Mouse (Mus musculus) right cerebral cortex, postnatal 10 days (tissue): ENCODE data around the gene Mfsd4b1.
A peak's percentile ranks its signal among the peaks of the same experiment; 100 is the strongest.

ENCODE experiments used
- DNase-seq, 2 experiments: peaks; one replicate each; pipeline ENCODE4 v3.0.0; 2021; ENCODE audit warnings: low spot score in 2 of 2

Mfsd4b1 gene

GRCm38 (mm10) chr10:40024554-40025428, at the start of gene Mfsd4b1:
Gene Mfsd4b1 (minus strand): TSS chr10:40025268.
- peak; percentile 94 to 97 for DNase-seq

DNA sequence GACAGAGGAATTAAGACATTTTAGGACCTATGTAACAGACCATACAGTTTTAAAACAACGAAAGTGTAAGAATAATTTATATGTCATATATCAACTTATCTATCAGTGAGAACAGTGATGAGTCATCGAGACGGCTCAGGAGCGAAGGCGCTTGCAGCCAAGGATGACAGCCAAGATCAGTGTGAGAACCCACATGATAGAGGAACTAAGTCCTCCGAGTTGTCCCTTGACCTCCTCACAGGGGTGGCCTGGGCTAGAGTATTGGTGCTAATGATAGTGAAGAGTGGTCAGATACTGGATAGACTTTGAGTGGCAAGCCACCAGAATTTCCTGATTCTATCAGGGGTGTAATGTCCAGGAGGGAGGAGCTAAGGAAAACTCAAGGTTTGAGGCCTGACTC, 48.5 kb upstream of the Mfsd4b1 start:
- no peak for DNase-seq

DNA sequence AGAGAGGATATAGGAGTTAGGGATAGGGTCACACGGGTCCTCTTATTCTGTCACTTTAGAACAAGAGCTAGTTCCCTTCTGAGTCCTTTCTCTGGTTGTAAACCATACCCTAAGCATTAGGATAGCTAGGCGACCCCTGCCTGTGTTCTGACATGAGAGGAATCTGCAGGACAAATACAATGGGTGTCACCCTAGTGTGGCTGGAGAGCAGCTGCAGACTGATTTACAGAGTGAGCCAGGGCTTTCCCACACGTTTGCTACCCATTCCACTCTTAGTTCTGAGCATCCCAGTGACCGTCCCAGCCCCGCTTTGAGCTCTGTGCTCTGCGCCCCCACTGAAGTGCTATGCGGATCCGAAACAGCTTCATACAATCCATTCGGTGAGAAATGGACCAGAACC, 45.6 kb upstream of the Mfsd4b1 start:
- no peak for DNase-seq

DNA sequence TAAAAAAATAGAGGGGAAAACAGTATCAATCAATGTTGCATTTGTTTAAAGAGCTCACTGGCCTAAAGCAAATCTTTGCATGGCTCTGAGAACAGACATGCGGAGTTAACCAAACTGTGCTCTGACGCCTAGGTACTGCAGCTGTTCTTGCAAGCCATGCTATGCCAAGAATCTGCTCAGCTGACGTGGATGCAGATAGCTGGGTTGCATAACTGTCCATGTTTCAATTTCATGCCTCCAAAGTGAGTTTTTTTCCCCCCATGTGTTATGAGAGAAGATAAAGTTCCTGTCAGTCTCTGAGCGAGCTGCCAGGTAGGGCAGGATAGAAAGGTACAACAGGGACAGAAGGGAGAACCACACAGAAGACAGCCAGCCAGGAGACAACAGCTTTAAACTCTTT, 44.2 kb upstream of the Mfsd4b1 start:
- no peak for DNase-seq

DNA sequence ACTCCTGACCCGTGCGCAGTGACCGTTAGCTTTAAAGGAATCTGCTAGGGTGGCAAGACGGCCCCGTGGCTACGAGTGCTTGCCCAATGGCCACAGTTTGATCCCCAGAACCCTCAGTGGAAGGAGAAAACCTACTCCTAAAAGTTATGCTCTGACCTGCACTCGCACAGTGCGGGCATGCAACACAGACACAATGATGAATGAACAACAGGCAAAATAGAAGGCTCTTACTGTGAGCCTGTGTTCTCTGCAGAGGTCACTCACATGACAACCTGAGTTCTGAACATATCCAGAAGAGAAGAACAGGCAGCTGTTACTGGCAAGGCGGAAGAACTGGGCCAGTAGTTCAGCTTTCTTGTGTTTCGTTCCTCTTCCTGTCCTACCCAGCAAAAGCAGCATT, 43.5 kb upstream of the Mfsd4b1 start:
- no peak for DNase-seq

GRCm38 (mm10) chr10:40067529-40067928, 42.5 kb upstream of the Mfsd4b1 start:
- no peak for DNase-seq

GRCm38 (mm10) chr10:40067071-40067470, 42.0 kb upstream of the Mfsd4b1 start:
- DNase-seq = no peak

- no peak for DNase-seq
These were observed 40.3 kb upstream of the Mfsd4b1 start for GRCm38 (mm10) chr10:40065357-40065756.

- DNase-seq = no peak
These were observed 38.3 kb upstream of the Mfsd4b1 start for GRCm38 (mm10) chr10:40063291-40063890.

DNA sequence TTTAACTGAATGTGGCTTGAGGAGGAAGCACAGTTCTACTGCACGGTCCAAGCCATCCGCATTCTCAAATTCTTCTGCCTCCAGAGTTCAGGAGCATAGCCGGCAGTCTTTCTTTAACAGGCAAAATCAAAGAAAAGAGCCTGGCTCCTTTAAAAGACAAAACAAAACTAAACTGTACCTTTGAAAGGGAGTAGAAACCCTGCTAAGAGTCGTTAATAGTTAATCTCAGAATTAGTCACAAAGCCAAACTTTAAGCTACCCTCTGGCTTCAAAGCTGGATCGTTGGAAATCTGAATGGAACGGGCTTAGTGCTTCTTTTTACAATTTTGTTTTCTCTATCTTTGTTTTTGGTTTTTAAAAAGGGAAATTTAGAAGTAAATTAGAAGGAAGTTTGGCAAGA, 37.7 kb upstream of the Mfsd4b1 start:
- DNase-seq = no peak

DNA sequence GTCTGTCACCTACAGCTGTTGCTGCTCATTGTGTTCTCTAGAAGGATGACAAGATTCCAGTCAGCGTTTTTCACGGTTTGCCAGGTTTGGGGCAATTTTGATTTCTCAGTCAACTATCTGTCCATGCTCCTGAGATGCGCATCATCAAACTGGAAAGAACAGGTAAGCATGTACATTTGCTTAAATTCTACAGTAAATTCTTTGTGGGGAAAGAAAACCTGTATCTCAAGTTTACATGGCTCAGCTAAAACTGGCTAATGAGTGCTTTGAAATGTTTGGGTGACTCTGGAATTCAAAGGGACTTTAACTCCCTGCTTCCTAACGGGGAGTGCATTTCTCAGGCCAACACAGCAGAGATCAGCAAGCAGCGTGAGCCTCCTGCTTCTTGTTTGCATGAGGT, 36.9 kb upstream of the Mfsd4b1 start:
- DNase-seq = no peak

GRCm38 (mm10) chr10:40058786-40059120, 33.7 kb upstream of the Mfsd4b1 start:
- no peak for DNase-seq

- no peak for DNase-seq
These were observed 33.2 kb upstream of the Mfsd4b1 start for GRCm38 (mm10) chr10:40058062-40058785.

DNA sequence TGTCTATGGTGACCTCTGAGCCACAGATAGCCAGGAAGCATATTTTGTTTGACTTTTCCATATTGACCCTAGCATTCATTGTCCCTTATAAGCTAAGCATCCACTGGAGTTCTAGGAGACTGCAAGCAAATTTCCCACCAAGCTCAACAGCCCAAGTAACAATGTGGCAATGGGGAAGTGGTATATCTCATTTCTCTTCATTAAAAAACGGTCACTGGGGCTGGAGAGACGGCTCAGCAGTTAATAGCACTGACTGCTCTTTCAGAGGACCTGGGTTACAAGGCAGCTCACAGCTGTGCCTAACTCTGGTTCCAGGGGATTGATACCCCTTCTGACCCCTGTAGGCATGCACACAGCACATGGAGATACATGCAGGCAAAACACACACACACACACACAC, 32.5 kb upstream of the Mfsd4b1 start:
- no peak for DNase-seq

DNA sequence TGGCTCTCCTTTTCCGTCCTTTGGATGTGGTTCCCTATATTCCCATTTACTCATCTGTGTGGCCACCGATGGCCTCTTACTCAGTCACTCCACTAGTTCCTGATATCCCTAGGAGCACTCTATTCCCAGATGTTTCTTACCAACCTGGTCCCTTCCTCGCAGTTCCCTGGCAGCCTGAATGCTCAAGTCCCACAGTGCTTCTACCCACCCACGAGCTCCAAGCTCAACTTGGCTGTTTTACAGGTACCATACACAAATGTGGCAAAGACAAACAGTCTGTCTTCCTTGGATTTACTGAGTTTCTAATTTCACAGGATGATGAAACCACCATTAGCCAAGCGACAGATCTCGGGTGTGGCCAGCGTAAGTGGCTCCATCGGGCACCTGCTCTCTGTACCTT, 29.4 kb upstream of the Mfsd4b1 start:
- no peak for DNase-seq

- DNase-seq = peak in 1 of 2 experiments; percentile 46
These were observed 28.8 kb upstream of the Mfsd4b1 start for GRCm38 (mm10) chr10:40053896-40054295.

DNA sequence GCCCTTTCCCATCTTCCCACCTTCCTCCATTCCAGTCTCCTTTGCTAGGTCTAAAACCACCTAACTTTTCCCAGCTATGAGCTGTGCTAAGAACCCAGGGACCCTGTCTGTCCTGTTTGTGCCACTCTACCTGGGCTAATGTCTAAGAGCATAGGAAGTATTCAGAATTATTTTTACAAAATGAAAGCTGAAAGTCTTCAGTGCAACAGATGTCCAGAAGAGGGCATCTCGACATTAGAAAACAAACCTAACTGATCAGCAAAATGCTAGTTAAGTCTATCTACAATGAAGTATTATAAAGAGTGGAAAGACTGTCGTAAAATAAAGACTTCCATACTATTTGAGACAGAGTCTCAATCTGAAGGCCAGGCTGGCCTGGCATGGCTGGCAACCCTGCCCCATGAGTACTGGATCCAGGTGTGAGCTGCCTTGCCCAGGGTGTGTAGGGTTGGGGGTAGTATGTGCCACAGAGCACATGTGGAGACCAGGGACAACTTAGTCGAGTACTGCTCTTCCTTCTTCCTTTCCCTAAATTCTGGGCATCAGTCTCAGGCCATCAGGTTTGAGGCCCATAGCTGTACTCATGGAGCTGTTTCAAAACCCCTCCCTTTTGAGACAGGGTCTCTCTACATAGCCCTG, 28.3 kb upstream of the Mfsd4b1 start:
- DNase-seq = no peak

- DNase-seq = no peak
These were observed 26.9 kb upstream of the Mfsd4b1 start for GRCm38 (mm10) chr10:40051997-40052396.

- no peak for DNase-seq
These were observed 25.7 kb upstream of the Mfsd4b1 start for GRCm38 (mm10) chr10:40050763-40051162.

DNA sequence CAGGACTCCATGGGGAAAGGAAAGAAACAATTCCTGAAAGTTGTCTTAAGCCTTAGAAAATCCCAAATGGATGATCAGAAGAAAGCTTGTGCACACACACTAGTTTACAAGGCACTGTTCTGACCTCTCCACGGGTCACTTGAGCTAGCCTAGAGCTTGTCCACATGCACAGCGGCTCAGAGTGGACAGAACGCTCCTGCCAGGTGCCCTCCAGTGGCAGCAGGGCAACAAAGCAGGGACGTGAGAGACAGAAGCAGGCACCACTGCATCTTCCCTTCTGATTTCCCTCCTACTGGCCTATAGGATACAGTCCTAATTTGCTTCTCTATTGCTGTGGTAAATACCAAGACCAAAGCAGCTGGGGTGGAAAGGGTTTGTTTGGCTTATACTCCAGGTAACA, 16.3 kb upstream of the Mfsd4b1 start:
- peak in 1 of 2 experiments; percentile 23 for DNase-seq

GRCm38 (mm10) chr10:40036686-40037560, 11.9 kb upstream of the Mfsd4b1 start:
- DNase-seq = peak; percentile 76 to 83
